Mouse (Mus musculus): Measurements from ENCODE around the gene Metrnl. TPM values are rescaled to one million over a fixed set of nuclear protein-coding genes. Genes with fewer than 3 reads are reported as not detected.

Metrnl gene
- polyA plus RNA-seq, 1 experiment: 11.8 TPM

DNA sequence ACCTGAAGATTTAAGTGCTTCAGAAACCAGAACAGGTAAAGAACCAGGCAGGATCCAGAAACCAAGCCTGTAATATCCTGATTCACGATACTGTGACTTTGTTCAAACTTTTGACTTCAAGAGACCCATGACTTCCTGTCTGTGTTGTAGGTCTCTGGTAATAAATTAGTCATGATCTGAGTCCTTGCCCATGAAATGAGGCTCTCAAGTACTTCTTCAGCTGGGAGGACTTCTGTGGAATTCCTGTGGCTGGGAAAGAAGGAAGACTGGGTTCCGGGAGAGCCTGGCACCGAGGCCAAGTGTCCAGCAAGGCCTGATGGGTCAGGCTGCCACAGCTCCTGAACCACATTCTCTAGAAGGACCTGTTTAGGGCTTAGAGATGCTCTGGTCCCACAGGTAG lies 19.4 kb downstream of the Metrnl start:
- TF ChIP-seq POLR2A (IDR thresholded peaks at IDR 0.05; ENCODE audit: extremely low read depth, insufficient read depth, low read length) (no peak), CTCF (IDR thresholded peaks at IDR 0.05; ENCODE audit: extremely low read depth, insufficient read depth, low read length) (no peak)
- H3K4me3 ChIP-seq (ENCODE audit: insufficient read depth, low read length): no peak overlapping the region
- H3K4me1 ChIP-seq (ENCODE audit: control insufficient read depth, insufficient read depth, low read length): no peaks in the 10 kb centered on the region
- H3K27ac ChIP-seq (ENCODE audit: insufficient read depth, low read length): no peak overlapping the region

DNA sequence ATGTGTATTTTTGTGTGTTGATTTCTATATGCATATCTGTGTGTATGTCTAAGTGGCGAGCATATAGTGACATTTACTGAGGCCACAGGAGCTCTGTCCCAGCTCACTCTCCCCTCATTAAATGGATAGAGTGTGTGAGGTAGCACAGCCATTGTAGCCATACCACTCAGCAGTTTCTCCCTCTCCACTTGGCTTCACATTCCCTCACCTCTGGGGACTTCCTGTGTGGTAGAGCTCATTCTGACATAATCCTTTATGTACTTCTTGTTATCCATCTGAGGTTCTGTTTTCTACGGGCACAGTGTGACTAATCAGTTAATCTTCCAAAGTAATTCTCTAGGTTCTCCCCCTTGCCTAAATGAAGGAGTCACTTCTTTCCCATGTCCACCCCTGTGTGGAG lies 21.1 kb downstream of the Metrnl start:
- Histone ChIP-seq H3K4me1 (ENCODE audit: control insufficient read depth, insufficient read depth, low read length) (0 out of 2 replicates have a peak, but pooled peaks cover 1% of the 10 kb centered on the region), H3K27ac (ENCODE audit: insufficient read depth, low read length) (no peak overlapping the region), H3K4me3 (ENCODE audit: insufficient read depth, low read length) (no peak overlapping the region)
- TF ChIP-seq POLR2A (IDR thresholded peaks at IDR 0.05; ENCODE audit: extremely low read depth, insufficient read depth, low read length): no peak
- TF ChIP-seq CTCF (IDR thresholded peaks at IDR 0.05; ENCODE audit: extremely low read depth, insufficient read depth, low read length): no peak

DNA sequence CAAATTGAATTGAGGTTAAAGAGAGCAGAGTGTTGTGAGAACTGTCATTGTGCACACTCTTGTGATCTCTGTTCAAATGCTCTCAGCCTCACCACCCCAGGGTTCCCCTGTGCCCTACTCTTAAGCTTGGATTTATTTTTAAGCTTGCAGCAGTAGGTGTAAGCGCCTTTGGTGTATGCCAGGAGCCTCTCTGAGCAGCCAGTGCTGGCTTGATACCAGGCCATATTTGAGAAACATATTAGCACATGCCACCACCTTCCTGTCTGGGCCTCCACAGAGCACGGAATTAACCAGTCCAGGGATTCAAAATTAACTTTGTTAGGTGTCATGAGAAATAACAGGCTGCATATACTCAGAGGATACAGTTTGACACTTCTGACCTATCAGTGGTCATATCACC lies 25.3 kb downstream of the Metrnl start:
- Histone ChIP-seq H3K4me1 (ENCODE audit: control insufficient read depth, insufficient read depth, low read length) (0 out of 2 replicates have a peak, but pooled peaks cover 1% of the 10 kb centered on the region), H3K4me3 (ENCODE audit: insufficient read depth, low read length) (no peak overlapping the region), H3K27ac (ENCODE audit: insufficient read depth, low read length) (no peak overlapping the region)
- no peak for TF ChIP-seq CTCF (IDR thresholded peaks at IDR 0.05; ENCODE audit: extremely low read depth, insufficient read depth, low read length)
- no peak for TF ChIP-seq POLR2A (IDR thresholded peaks at IDR 0.05; ENCODE audit: extremely low read depth, insufficient read depth, low read length)

DNA sequence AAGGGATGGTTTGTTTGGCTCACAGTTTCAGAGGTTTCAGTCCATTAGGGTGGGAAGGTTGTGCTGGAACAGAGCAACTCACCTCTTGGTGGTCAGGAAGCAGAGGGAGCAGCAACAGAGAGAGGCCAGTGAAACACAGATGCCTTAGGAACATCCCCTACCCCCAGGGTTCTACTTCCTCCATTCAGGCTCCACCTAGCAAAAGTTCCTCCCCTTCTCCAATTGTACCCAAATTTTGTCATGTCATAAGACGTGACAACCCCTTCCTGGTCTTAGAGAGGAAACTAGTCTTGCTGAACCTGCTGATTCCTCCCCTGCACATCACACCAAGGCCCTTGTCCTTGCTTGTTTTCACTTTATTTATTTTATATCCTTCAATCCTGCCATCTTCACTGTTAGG lies 32.8 kb downstream of the Metrnl start:
- Histone ChIP-seq H3K4me3 (ENCODE audit: insufficient read depth, low read length) (no peak overlapping the region), H3K27ac (ENCODE audit: insufficient read depth, low read length) (no peak overlapping the region), H3K4me1 (ENCODE audit: control insufficient read depth, insufficient read depth, low read length) (no peaks in the 10 kb centered on the region)
- TF ChIP-seq POLR2A (IDR thresholded peaks at IDR 0.05; ENCODE audit: extremely low read depth, insufficient read depth, low read length) (no peak), CTCF (IDR thresholded peaks at IDR 0.05; ENCODE audit: extremely low read depth, insufficient read depth, low read length) (no peak)

DNA sequence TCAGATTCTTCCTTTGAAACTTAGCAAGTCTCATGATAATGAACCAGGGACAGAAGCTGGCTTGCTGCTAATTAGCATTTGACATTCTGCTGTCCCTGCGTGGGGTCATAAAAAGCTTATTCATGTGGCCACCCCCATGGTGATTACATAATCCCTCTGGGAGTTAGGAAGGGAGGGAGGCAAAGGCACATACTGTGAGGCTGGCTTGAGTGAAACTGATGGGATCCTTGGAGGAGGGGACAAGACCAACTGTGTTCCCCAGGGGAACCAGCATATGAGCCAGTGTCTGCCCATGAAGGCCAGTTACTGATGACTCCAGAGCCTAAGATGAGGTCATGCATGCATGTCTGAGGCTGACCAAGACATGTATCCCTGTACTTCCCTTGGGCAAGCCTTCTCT lies 33.5 kb downstream of the Metrnl start:
- H3K27ac ChIP-seq (ENCODE audit: insufficient read depth, low read length): no peak overlapping the region
- TF ChIP-seq CTCF (IDR thresholded peaks at IDR 0.05; ENCODE audit: extremely low read depth, insufficient read depth, low read length) (no peak), POLR2A (IDR thresholded peaks at IDR 0.05; ENCODE audit: extremely low read depth, insufficient read depth, low read length) (no peak)
- no peak overlapping the region for H3K4me3 ChIP-seq (ENCODE audit: insufficient read depth, low read length)
- no peaks in the 10 kb centered on the region for H3K4me1 ChIP-seq (ENCODE audit: control insufficient read depth, insufficient read depth, low read length)

DNA sequence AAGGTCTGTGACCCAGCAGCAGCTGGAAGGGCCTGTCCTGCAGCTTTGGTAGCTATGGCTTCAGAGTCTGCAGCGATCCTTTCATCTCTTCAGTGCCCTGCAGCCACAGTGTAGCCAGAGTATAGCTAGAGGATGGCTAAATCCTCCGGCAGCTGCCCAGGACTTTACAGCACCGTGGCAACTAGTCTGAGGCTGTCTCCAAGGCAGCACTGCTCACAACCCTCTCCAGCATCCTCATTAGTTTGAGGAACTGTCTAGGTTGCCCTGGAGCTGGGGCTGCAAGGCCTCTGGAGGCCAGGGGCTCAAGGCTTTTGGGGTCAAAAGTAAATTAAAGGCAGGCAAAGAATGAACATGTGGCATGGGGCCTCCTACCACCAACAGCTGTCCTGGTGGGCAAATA lies 37.3 kb downstream of the Metrnl start:
- Histone ChIP-seq H3K27ac (ENCODE audit: insufficient read depth, low read length) (no peak overlapping the region), H3K4me1 (ENCODE audit: control insufficient read depth, insufficient read depth, low read length) (peaks cover 3% of the 10 kb centered on the region), H3K4me3 (ENCODE audit: insufficient read depth, low read length) (no peak overlapping the region)
- TF ChIP-seq POLR2A (IDR thresholded peaks at IDR 0.05; ENCODE audit: extremely low read depth, insufficient read depth, low read length) (no peak), CTCF (IDR thresholded peaks at IDR 0.05; ENCODE audit: extremely low read depth, insufficient read depth, low read length) (no peak)

DNA sequence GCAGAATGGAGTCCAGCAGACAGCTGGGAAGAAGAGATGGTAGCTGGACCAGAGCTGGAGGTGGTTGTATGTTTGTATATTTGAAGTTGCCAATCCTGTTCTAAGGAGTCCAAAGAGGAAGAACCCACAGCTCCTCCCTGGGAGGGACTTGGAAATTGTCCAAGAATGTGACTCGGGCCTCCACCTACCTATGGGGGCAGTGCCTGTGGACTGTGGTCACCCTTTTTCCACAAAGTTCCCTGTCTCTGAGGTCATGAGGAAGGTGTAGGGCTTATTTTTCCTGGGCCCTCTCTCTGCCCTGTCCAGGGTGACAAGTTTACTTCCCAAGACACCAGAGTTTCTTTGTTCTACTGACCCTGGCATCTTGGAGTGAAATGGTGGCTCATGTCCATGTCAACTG lies 39.6 kb downstream of the Metrnl start:
- H3K27ac ChIP-seq (ENCODE audit: insufficient read depth, low read length): no peak overlapping the region
- TF ChIP-seq POLR2A (IDR thresholded peaks at IDR 0.05; ENCODE audit: extremely low read depth, insufficient read depth, low read length): no peak
- TF ChIP-seq CTCF (IDR thresholded peaks at IDR 0.05; ENCODE audit: extremely low read depth, insufficient read depth, low read length): no peak
- peaks cover 3% of the 10 kb centered on the region for H3K4me1 ChIP-seq (ENCODE audit: control insufficient read depth, insufficient read depth, low read length)
- H3K4me3 ChIP-seq (ENCODE audit: insufficient read depth, low read length): no peak overlapping the region

DNA sequence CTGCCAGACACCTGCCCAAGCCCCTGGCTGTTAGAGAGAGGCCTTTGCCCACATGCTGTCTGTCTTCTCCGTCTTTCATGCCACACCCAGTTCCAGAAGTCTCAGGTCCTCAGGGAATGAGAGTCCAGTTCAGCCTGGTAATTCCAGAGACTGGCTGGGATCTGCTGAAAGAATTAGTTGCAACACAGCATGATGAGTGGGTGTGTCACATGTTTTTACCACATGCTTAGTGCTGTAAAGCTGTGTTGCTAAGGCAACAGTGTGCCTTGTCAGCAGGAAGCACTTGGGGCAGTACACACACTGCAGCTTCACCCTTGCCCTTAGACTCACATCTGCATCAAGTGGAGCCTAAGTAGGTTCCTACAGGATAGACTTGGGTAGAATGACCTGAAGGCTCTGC lies 40.1 kb downstream of the Metrnl start:
- H3K4me3 ChIP-seq (ENCODE audit: insufficient read depth, low read length): no peak overlapping the region
- no peak for TF ChIP-seq POLR2A (IDR thresholded peaks at IDR 0.05; ENCODE audit: extremely low read depth, insufficient read depth, low read length)
- no peak for TF ChIP-seq CTCF (IDR thresholded peaks at IDR 0.05; ENCODE audit: extremely low read depth, insufficient read depth, low read length)
- peaks cover 3% of the 10 kb centered on the region for H3K4me1 ChIP-seq (ENCODE audit: control insufficient read depth, insufficient read depth, low read length)
- H3K27ac ChIP-seq (ENCODE audit: insufficient read depth, low read length): no peak overlapping the region

DNA sequence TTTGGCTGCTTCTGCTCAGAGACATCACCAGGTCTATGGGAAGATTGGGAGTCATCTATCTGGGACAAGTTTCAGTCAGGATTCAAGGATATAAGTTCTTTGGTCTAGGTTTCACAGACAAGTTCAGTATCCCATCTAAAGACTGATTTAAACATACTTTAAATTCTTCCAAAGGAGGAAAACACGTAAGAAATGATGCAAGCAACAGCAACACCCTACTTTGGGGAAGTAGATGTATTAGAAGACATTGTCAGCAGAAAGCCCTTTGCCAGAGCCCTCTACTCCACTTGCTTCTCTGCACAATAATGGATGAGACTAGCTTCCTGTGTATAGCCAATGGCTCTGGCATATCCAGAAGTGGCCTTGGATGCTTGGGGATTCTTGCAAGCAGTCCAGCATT lies 41.8 kb downstream of the Metrnl start:
- Histone ChIP-seq H3K27ac (ENCODE audit: insufficient read depth, low read length) (no peak overlapping the region), H3K4me1 (ENCODE audit: control insufficient read depth, insufficient read depth, low read length) (peaks cover 3% of the 10 kb centered on the region), H3K4me3 (ENCODE audit: insufficient read depth, low read length) (no peak overlapping the region)
- TF ChIP-seq POLR2A (IDR thresholded peaks at IDR 0.05; ENCODE audit: extremely low read depth, insufficient read depth, low read length) (no peak), CTCF (IDR thresholded peaks at IDR 0.05; ENCODE audit: extremely low read depth, insufficient read depth, low read length) (no peak)

DNA sequence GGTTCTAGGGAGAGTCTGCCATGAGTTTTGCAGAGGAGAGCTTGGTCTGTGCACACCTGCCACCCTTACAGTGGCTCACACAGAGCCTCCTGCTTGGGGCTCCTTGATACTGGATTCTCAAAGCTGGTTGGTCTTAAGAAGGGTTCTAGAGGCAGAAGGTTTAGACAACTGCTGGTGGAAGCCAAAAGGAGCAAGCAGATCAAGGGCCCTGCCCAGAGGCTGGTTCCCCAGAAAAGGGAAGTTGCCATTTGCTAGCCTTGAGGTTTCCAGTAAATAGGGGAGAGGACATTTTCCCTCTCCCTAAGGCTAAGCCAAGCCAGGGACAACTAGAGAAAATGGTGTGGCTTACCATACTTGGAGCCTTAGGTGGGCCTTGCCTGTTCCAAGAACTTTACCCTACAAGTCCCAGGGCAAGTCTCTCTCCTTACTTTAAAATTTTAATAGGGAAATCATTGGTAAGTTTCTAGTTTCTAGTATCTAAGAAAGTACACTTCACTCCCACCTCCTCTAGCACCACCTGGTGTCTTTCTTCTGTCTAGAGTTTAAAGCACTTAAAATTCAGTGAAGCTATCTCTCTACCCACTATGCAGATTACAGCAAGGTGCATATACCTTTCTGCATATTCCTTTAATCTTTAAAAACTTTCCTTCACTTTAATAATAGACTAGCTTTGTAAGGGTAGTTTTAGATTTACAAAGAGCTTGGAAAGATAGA lies 42.7 kb downstream of the Metrnl start:
- Histone ChIP-seq H3K27ac (ENCODE audit: insufficient read depth, low read length) (no peak overlapping the region), H3K4me3 (ENCODE audit: insufficient read depth, low read length) (no peak overlapping the region), H3K4me1 (ENCODE audit: control insufficient read depth, insufficient read depth, low read length) (peaks cover 3% of the 10 kb centered on the region)
- TF ChIP-seq CTCF (IDR thresholded peaks at IDR 0.05; ENCODE audit: extremely low read depth, insufficient read depth, low read length) (no peak), POLR2A (IDR thresholded peaks at IDR 0.05; ENCODE audit: extremely low read depth, insufficient read depth, low read length) (no peak)
